Mouse (Mus musculus): Measurements from ENCODE around the gene Csnk2a2. TPM values are rescaled to one million over a fixed set of nuclear protein-coding genes. Genes with fewer than 3 reads are reported as not detected.

The Csnk2a2 gene
- polyA plus RNA-seq, 1 experiment from 2014 or later, result 2.7 TPM

DNA sequence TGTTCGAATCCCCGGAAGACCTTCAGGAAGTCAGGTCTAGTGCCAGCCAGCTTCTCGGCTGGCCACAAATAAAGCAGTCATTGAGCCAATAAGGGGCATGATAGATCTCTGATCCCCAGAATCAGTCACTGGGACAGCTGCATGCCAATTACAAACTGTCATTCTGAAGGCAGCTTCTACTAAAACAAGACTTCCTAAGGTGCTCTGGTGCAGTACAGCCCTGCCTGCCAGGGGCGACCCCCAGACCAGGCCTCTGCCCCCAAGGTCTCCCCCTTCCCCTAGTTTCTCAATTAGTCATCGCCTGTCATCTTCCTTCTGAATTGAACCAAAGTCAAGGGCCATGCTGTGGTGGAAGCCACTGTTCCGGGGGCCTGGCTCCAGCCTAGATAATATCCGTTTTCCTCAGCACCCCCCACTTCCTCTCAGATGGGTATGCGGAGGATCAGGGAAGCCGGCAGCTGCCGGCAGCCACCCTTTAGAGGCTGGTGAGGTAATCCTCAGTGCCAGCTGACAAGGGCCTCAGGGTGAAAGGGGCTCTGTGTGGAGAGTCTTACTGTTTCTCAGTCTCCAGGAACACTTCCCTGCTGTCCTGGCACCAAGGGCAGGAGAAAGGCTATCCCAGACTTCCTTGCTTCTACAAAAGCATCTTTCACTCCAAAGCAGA is 78.4 kb downstream of the Csnk2a2 start:
- Histone ChIP-seq H3K27me3 (ENCODE audit: control insufficient read depth, insufficient read depth, low read depth, low read length) (no peaks in the 10 kb centered on the region), H3K4me3 (ENCODE audit: low read depth, low read length) (no peak overlapping the region), H3K36me3 (ENCODE audit: control insufficient read depth, insufficient read depth) (no peaks in the 10 kb centered on the region), H3K9ac (ENCODE audit: low read depth, low read length) (no peak overlapping the region), H3K4me2 (ENCODE audit: low read depth, low read length) (no peak overlapping the region), H3K9me3 (replicated peaks; ENCODE audit: control insufficient read depth, low read length) (no peaks in the 10 kb centered on the region), H3K4me1 (ENCODE audit: control insufficient read depth, low read depth, low read length) (no peaks in the 10 kb centered on the region; the same call in 1 of the 2 replicates), H3K27ac (ENCODE audit: low read length) (no peak overlapping the region)
- peak; percentile 32; the same call in 1 of the 2 replicates for ATAC-seq (ENCODE audit: low read depth)
- WGBS (ENCODE audit: insufficient replicate concordance), result 27% methylated on average over 10 of the region's 10 CpGs

DNA sequence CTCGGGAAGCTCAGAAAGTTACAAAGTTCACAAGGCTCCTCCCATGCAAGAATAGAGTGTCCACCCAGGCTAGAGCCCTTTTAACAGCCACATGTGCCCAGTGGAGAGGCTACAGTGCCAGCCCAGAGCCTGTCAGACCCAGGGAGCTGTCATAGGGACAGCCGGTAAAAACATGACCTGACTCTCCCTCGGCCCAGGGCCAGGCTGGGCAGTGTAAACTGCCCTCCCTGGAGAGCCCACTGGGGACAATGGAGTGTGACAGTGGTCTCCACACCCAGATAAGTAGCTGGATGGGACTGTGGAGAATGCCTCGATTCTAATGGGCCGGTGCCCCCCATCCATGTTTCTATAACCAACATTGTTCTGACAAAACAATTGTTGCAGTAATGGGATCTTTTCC is 80.3 kb downstream of the Csnk2a2 start:
- Histone ChIP-seq H3K27me3 (ENCODE audit: control insufficient read depth, insufficient read depth, low read depth, low read length) (no peaks in the 10 kb centered on the region), H3K4me1 (ENCODE audit: control insufficient read depth, low read depth, low read length) (no peaks in the 10 kb centered on the region; the same call in 1 of the 2 replicates), H3K4me2 (ENCODE audit: low read depth, low read length) (no peak overlapping the region), H3K4me3 (ENCODE audit: low read depth, low read length) (no peak overlapping the region), H3K27ac (ENCODE audit: low read length) (no peak overlapping the region), H3K36me3 (ENCODE audit: control insufficient read depth, insufficient read depth) (no peaks in the 10 kb centered on the region), H3K9ac (ENCODE audit: low read depth, low read length) (no peak overlapping the region), H3K9me3 (replicated peaks; ENCODE audit: control insufficient read depth, low read length) (no peaks in the 10 kb centered on the region)
- WGBS (ENCODE audit: insufficient replicate concordance), result 47% methylated on average over 5 of the region's 5 CpGs
- ATAC-seq (ENCODE audit: low read depth), result no peak

DNA sequence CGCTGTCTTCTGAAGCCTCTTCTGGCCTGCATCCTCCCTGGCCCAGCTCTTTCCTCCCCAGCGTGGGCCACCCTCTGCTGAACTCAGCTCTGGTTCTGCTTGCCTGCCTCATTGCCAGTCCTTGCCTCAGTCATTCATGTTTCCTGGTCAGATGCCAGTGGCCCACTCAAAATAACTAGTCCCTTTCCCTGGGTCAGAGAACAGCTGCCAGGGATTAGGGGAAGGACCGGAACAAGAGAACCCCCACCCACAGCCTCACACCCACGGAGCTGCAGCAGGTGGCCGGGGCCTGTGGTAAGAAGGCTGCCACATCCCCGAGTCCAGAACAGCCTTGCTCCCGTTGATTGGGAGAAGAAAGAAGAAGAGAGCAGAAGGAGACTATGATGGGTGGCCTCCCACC is 88.7 kb downstream of the Csnk2a2 start:
- Histone ChIP-seq H3K9me3 (replicated peaks; ENCODE audit: control insufficient read depth, low read length) (no peaks in the 10 kb centered on the region), H3K27ac (ENCODE audit: low read length) (no peak overlapping the region), H3K9ac (ENCODE audit: low read depth, low read length) (no peak overlapping the region), H3K36me3 (ENCODE audit: control insufficient read depth, insufficient read depth) (no peaks in the 10 kb centered on the region), H3K27me3 (ENCODE audit: control insufficient read depth, insufficient read depth, low read depth, low read length) (no peaks in the 10 kb centered on the region), H3K4me3 (ENCODE audit: low read depth, low read length) (no peak overlapping the region), H3K4me2 (ENCODE audit: low read depth, low read length) (no peak overlapping the region), H3K4me1 (ENCODE audit: control insufficient read depth, low read depth, low read length) (no peaks in the 10 kb centered on the region)
- ATAC-seq (ENCODE audit: low read depth), result no peak
- 55% methylated on average over 7 of the region's 7 CpGs for WGBS (ENCODE audit: insufficient replicate concordance)

DNA sequence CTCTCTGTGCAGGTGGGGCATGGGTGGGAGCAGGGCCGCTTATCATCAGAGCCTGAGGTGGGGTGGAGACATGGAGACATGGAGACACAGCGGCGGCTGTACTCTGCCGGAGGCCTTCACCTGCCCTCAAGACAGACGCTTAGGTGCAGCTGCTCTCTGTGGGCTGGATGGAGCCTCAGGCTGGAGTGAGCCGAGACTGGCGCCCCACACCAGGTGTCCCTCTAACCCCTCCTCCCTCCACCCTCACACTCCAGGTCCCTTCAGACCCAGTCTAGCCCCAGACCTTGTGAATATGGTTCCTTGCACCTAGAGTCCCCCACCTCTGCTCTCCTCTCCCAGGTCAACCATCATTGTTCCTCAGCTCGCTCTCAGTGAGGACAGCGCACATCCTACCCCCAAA is 90.7 kb downstream of the Csnk2a2 start:
- H3K9ac ChIP-seq (ENCODE audit: low read depth, low read length), result no peak overlapping the region
- H3K4me1 ChIP-seq (ENCODE audit: control insufficient read depth, low read depth, low read length), result no peaks in the 10 kb centered on the region
- no peaks in the 10 kb centered on the region for H3K27me3 ChIP-seq (ENCODE audit: control insufficient read depth, insufficient read depth, low read depth, low read length)
- H3K36me3 ChIP-seq (ENCODE audit: control insufficient read depth, insufficient read depth), result no peaks in the 10 kb centered on the region
- H3K4me3 ChIP-seq (ENCODE audit: low read depth, low read length), result no peak overlapping the region
- ATAC-seq (ENCODE audit: low read depth), result no peak
- no peak overlapping the region for H3K27ac ChIP-seq (ENCODE audit: low read length)
- no peaks in the 10 kb centered on the region for H3K9me3 ChIP-seq (replicated peaks; ENCODE audit: control insufficient read depth, low read length)
- no peak overlapping the region for H3K4me2 ChIP-seq (ENCODE audit: low read depth, low read length)
- WGBS (ENCODE audit: insufficient replicate concordance), result 66% methylated on average over 9 of the region's 9 CpGs

DNA sequence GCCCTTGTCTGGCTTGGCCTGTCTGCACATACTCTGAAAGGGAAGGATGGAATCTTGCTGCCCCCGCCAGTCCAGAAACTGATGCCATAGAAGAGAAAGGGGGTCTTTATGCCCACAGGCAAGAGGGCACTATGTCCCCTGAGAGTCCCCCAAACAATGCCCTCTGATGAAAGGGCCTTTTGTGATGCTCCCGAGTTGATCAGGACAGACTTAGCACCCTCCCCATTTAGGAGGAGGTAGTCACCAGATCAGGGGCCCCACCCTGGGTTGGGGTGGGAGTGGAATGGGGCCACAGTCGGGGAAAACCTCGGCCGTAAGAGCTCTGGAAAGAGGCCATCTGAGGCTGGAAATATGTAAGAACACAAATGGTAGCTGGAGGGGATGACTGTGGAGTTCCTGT is 92.6 kb downstream of the Csnk2a2 start:
- H3K36me3 ChIP-seq (ENCODE audit: control insufficient read depth, insufficient read depth), result no peaks in the 10 kb centered on the region
- H3K4me2 ChIP-seq (ENCODE audit: low read depth, low read length), result no peak overlapping the region
- 35% methylated on average over 5 of the region's 5 CpGs for WGBS (ENCODE audit: insufficient replicate concordance)
- H3K9me3 ChIP-seq (replicated peaks; ENCODE audit: control insufficient read depth, low read length), result no peaks in the 10 kb centered on the region
- ATAC-seq (ENCODE audit: low read depth), result no peak
- no peak overlapping the region for H3K27ac ChIP-seq (ENCODE audit: low read length)
- no peaks in the 10 kb centered on the region for H3K27me3 ChIP-seq (ENCODE audit: control insufficient read depth, insufficient read depth, low read depth, low read length)
- H3K4me3 ChIP-seq (ENCODE audit: low read depth, low read length), result no peak overlapping the region
- H3K4me1 ChIP-seq (ENCODE audit: control insufficient read depth, low read depth, low read length), result no peaks in the 10 kb centered on the region
- no peak overlapping the region for H3K9ac ChIP-seq (ENCODE audit: low read depth, low read length)

DNA sequence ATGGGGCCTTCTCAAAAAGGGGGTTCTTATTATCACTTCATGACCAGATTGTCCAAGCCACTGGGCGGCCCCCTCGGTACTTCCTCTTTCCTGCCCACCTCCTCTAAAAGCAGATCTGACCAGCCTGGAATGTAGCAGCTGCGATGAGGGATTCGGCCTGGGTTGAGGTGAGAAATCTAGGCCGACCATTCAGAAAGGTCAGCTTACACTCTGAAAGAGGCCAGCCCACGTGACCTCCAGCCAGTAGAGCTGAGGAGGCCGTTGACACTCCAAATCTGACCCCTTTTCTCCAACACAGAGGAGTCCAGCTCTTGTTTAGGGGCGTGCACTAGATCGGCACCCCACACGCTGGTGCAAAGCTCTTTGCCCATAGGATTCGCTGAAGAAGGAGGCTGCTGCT is 93.1 kb downstream of the Csnk2a2 start:
- no peaks in the 10 kb centered on the region for H3K9me3 ChIP-seq (replicated peaks; ENCODE audit: control insufficient read depth, low read length)
- H3K4me2 ChIP-seq (ENCODE audit: low read depth, low read length), result no peak overlapping the region
- H3K27ac ChIP-seq (ENCODE audit: low read length), result no peak overlapping the region
- WGBS (ENCODE audit: insufficient replicate concordance), result 27% methylated on average over 11 of the region's 11 CpGs
- H3K36me3 ChIP-seq (ENCODE audit: control insufficient read depth, insufficient read depth), result no peaks in the 10 kb centered on the region
- H3K27me3 ChIP-seq (ENCODE audit: control insufficient read depth, insufficient read depth, low read depth, low read length), result no peaks in the 10 kb centered on the region
- H3K4me1 ChIP-seq (ENCODE audit: control insufficient read depth, low read depth, low read length), result no peaks in the 10 kb centered on the region
- no peak for ATAC-seq (ENCODE audit: low read depth)
- H3K4me3 ChIP-seq (ENCODE audit: low read depth, low read length), result no peak overlapping the region
- H3K9ac ChIP-seq (ENCODE audit: low read depth, low read length), result no peak overlapping the region

Other genes starting within 250 kb of the Csnk2a2 start
- gene Cngb1, start 183.5 kb downstream of the Csnk2a2 start, polyA plus RNA-seq (2015; fragmentation: Nextera tagmentation; extraction: Ambion mirVana), result 0.07 and 0.12 TPM in 2 replicates
- not detected in 2 replicates for gene Tepp, start 179.5 kb downstream of the Csnk2a2 start, polyA plus RNA-seq (2015; fragmentation: Nextera tagmentation; extraction: Ambion mirVana)
- gene Zfp319, start 158.1 kb downstream of the Csnk2a2 start, polyA plus RNA-seq (2015; fragmentation: Nextera tagmentation; extraction: Ambion mirVana), result 0.88 and 1.2 TPM in 2 replicates
- gene Usb1, start 157.8 kb downstream of the Csnk2a2 start, polyA plus RNA-seq (2015; fragmentation: Nextera tagmentation; extraction: Ambion mirVana), result 9.9 and 10.7 TPM in 2 replicates
- gene Mmp15, start 137.8 kb downstream of the Csnk2a2 start, polyA plus RNA-seq (2015; fragmentation: Nextera tagmentation; extraction: Ambion mirVana), result 0.76 and 0.85 TPM in 2 replicates
- gene Cfap20, start 55.2 kb downstream of the Csnk2a2 start, polyA plus RNA-seq (2015; fragmentation: Nextera tagmentation; extraction: Ambion mirVana), result 27.7 and 27.8 TPM in 2 replicates
- gene Ccdc113, start 44.0 kb upstream of the Csnk2a2 start, polyA plus RNA-seq (2015; fragmentation: Nextera tagmentation; extraction: Ambion mirVana), result not detected in 2 replicates
- gene Prss54, start 86.3 kb upstream of the Csnk2a2 start, polyA plus RNA-seq (2015; fragmentation: Nextera tagmentation; extraction: Ambion mirVana), result not detected in 2 replicates
- 7.8 and 7.9 TPM in 2 replicates for gene Gins3, start 143.4 kb upstream of the Csnk2a2 start, polyA plus RNA-seq (2015; fragmentation: Nextera tagmentation; extraction: Ambion mirVana)
- 0.63 and 1.0 TPM in 2 replicates for gene Ndrg4, start 186.9 kb upstream of the Csnk2a2 start, polyA plus RNA-seq (2015; fragmentation: Nextera tagmentation; extraction: Ambion mirVana)
- 12.4 and 13.6 TPM in 2 replicates for gene Setd6, start 225.8 kb upstream of the Csnk2a2 start, polyA plus RNA-seq (2015; fragmentation: Nextera tagmentation; extraction: Ambion mirVana)

Measured in liver, embryonic 16.5 days (tissue).